7 mouse cellular contexts compared by ENCODE assay signal in genomic region chr12:77789871-77790270, GRCm38 (mm10).
DNase-seq lines count a peak whose midpoint lies in the region; ATAC-seq lines count a peak whose summit lies in the region.

No protein-coding gene starts in this region.

- H3K9ac ChIP-seq in liver, embryonic 11.5 days (ENCODE audit: low read depth, low read length) = no peak overlapping the region
- H3K9ac ChIP-seq in forebrain, embryonic 16.5 days (replicated peaks; ENCODE audit: low read depth, low read length) = 0 out of 2 replicates have a peak overlapping the region, but pooled peaks have one; percentile 33
- H3K9ac ChIP-seq in limb, embryonic 11.5 days (ENCODE audit: low read length) = no peak overlapping the region
- 0 out of 2 replicates have a peak overlapping the region, but pooled peaks have one; percentile 18 for H3K9ac ChIP-seq in neural tube, embryonic 13.5 days

- DNase-seq in liver, embryonic 11.5 days (ENCODE audit: low spot score) = peak; percentile 31
- DNase-seq in liver = no peak
- peak; percentile 26 for DNase-seq in limb, embryonic 11.5 days (ENCODE audit: low spot score)
- no peak for DNase-seq in layer of hippocampus, adult 9-11 months
- DNase-seq in left cerebral cortex, postnatal 14 days (ENCODE audit: low spot score in 2 of 2) = no peak

- H3K36me3 ChIP-seq in liver, embryonic 11.5 days (ENCODE audit: control insufficient read depth, insufficient read depth, low read length) = no peaks in the 10 kb centered on the region
- no peaks in the 10 kb centered on the region for H3K36me3 ChIP-seq in forebrain, embryonic 16.5 days (ENCODE audit: control insufficient read depth, insufficient read depth)
- no peaks in the 10 kb centered on the region for H3K36me3 ChIP-seq in limb, embryonic 11.5 days (ENCODE audit: control insufficient read depth, insufficient read depth, low read length)
- no peaks in the 10 kb centered on the region for H3K36me3 ChIP-seq in neural tube, embryonic 13.5 days

- peak overlapping the region; percentile 52 for H3K4me2 ChIP-seq in liver, embryonic 11.5 days
- peak overlapping the region; percentile 52 for H3K4me2 ChIP-seq in forebrain, embryonic 16.5 days (ENCODE audit: low read length)
- peak overlapping the region; percentile 3 for H3K4me2 ChIP-seq in limb, embryonic 11.5 days (ENCODE audit: low read depth, severe bottlenecking)
- H3K4me2 ChIP-seq in neural tube, embryonic 13.5 days = peak overlapping the region; percentile 51

- 30% methylated on average over 14 of the region's 14 CpGs for WGBS in liver, embryonic 11.5 days
- 20% methylated on average over 14 of the region's 14 CpGs for WGBS in forebrain, embryonic 16.5 days
- 15% methylated on average over 14 of the region's 14 CpGs for WGBS in limb, embryonic 11.5 days
- 19% methylated on average over 14 of the region's 14 CpGs for WGBS in neural tube, embryonic 13.5 days

- no peaks in the 10 kb centered on the region for H3K4me1 ChIP-seq in liver, embryonic 11.5 days (replicated peaks; ENCODE audit: control insufficient read depth, insufficient read depth, low read length)
- H3K4me1 ChIP-seq in forebrain, embryonic 16.5 days (replicated peaks; ENCODE audit: control insufficient read depth, insufficient read depth, low read length) = peaks cover 11% of the 10 kb centered on the region
- peaks cover 5% of the 10 kb centered on the region; the same call in 1 of the 2 replicates for H3K4me1 ChIP-seq in limb, embryonic 11.5 days (ENCODE audit: control insufficient read depth, insufficient read depth, low read length)
- H3K4me1 ChIP-seq in neural tube, embryonic 13.5 days (replicated peaks) = peaks cover 18% of the 10 kb centered on the region

- H3K4me3 ChIP-seq in liver, embryonic 11.5 days (ENCODE audit: low read depth, low read length) = no peak overlapping the region
- H3K4me3 ChIP-seq in forebrain, embryonic 16.5 days (replicated peaks; ENCODE audit: low read length) = peak overlapping the region; percentile 31
- H3K4me3 ChIP-seq in limb, embryonic 11.5 days (ENCODE audit: low read depth, low read length) = no peak overlapping the region
- H3K4me3 ChIP-seq in neural tube, embryonic 13.5 days = peak overlapping the region; percentile 16

- no peak for ATAC-seq in liver, embryonic 11.5 days (replicated peaks; ENCODE audit: low FRiP score)
- 0 out of 2 replicates have a peak, but pooled peaks have one; percentile 5 for ATAC-seq in forebrain, embryonic 16.5 days
- ATAC-seq in limb, embryonic 11.5 days (ENCODE audit: insufficient number of reproducible peaks, low FRiP score, low TSS enrichment, low read depth) = no peak
- ATAC-seq in neural tube, embryonic 13.5 days (ENCODE audit: low read depth) = 0 out of 2 replicates have a peak, but pooled peaks have one; percentile 20

- intact Hi-C loops in left cerebral cortex, postnatal 14 days (cut with DNase I) = loop anchor here (10.0 kb wide), 4 partner anchors 115 to 785 kb away; no protein-coding TSS in a partner anchor

- H3K9me3 ChIP-seq in liver, embryonic 11.5 days (ENCODE audit: control insufficient read depth, low read length) = no peaks in the 10 kb centered on the region
- H3K9me3 ChIP-seq in forebrain, embryonic 16.5 days (ENCODE audit: control insufficient read depth, low read length) = no peaks in the 10 kb centered on the region
- H3K9me3 ChIP-seq in limb, embryonic 11.5 days (ENCODE audit: control insufficient read depth, low read length) = no peaks in the 10 kb centered on the region
- H3K9me3 ChIP-seq in neural tube, embryonic 13.5 days = no peaks in the 10 kb centered on the region

- H3K27ac ChIP-seq in liver, embryonic 11.5 days (ENCODE audit: low read depth, low read length) = no peak overlapping the region
- H3K27ac ChIP-seq in forebrain, embryonic 16.5 days (ENCODE audit: low read length) = no peak overlapping the region
- no peak overlapping the region for H3K27ac ChIP-seq in limb, embryonic 11.5 days (replicated peaks; ENCODE audit: low read depth, low read length)
- H3K27ac ChIP-seq in neural tube, embryonic 13.5 days (replicated peaks) = no peak overlapping the region

- no peaks in the 10 kb centered on the region; the same call in 1 of the 2 replicates for H3K27me3 ChIP-seq in liver, embryonic 11.5 days (replicated peaks; ENCODE audit: control insufficient read depth, insufficient read depth, low read length)
- H3K27me3 ChIP-seq in forebrain, embryonic 16.5 days (replicated peaks; ENCODE audit: control insufficient read depth, insufficient read depth, low read length) = no peaks in the 10 kb centered on the region
- no peaks in the 10 kb centered on the region for H3K27me3 ChIP-seq in limb, embryonic 11.5 days (ENCODE audit: control insufficient read depth, insufficient read depth, low read length)
- H3K27me3 ChIP-seq in neural tube, embryonic 13.5 days = no peaks in the 10 kb centered on the region

Comparison
In these comparisons a context has a peak if more than half of its experiments do, and no peak if none do; other contexts are left out.
1. DNase-seq: peak in liver, embryonic 11.5 days (single experiment) and limb, embryonic 11.5 days (single experiment); none in liver (single experiment), layer of hippocampus, adult 9-11 months (single experiment) and left cerebral cortex, postnatal 14 days (0 of 2).
2. ATAC-seq: peak in forebrain, embryonic 16.5 days (single experiment) and neural tube, embryonic 13.5 days (single experiment); none in liver, embryonic 11.5 days (single experiment) and limb, embryonic 11.5 days (single experiment).
3. H3K4me3 ChIP-seq: peak in forebrain, embryonic 16.5 days (single experiment) and neural tube, embryonic 13.5 days (single experiment); none in liver, embryonic 11.5 days (single experiment) and limb, embryonic 11.5 days (single experiment).
4. H3K9ac ChIP-seq: peak in forebrain, embryonic 16.5 days (single experiment) and neural tube, embryonic 13.5 days (single experiment); none in liver, embryonic 11.5 days (single experiment) and limb, embryonic 11.5 days (single experiment).
5. Peak in every context shown above with its lines, with median percentiles within 50 percentile points of each other: H3K4me2 ChIP-seq.